Mouse (Mus musculus) heart, postnatal 0 days (tissue): ENCODE results near the gene Nlgn1. TPM values are rescaled to one million over a fixed set of nuclear protein-coding genes. Genes with fewer than 3 reads are reported as not detected.

Source experiments
- ATAC-seq: fragments of 200-750 bp; cut with Nextera tagmentation; 2 replicates; pipeline ENCODE4 v1.8.0; 2017; ENCODE audit warnings: low read depth, moderate number of reproducible peaks, moderate library complexity; ENCODE audit not compliant: insufficient read depth
- DNase-seq: peaks from one replicate; pipeline ENCODE4 v3.0.0-alpha.2; 2016; ENCODE audit warnings: low spot score
- H3K27ac ChIP-seq: fragments of 300-500 bp; sonication (generic); 2 replicates; pipeline ENCODE4 v1.5.1; 2014; ENCODE audit warnings: low read depth, mild to moderate bottlenecking
- H3K27me3 ChIP-seq: fragments of 300-500 bp; sonication (generic); 2 replicates; pipeline ENCODE4 v1.6.1; 2014; ENCODE audit warnings: low read length, mixed read lengths; ENCODE audit not compliant: control insufficient read depth, insufficient read depth
- H3K36me3 ChIP-seq: fragments of 300-500 bp; sonication (generic); replicated peaks from 2 replicates; pipeline ENCODE4 v1.6.1; 2014; ENCODE audit warnings: low read length, mixed read lengths; ENCODE audit not compliant: control insufficient read depth, insufficient read depth
- H3K4me1 ChIP-seq: fragments of 300-500 bp; sonication (generic); 2 replicates; pipeline ENCODE4 v1.6.1; 2014; ENCODE audit warnings: antibody characterized with exemption; ENCODE audit not compliant: control insufficient read depth, insufficient read depth
- H3K4me2 ChIP-seq: fragments of 300-500 bp; sonication (generic); 2 replicates; pipeline ENCODE4 v1.6.1; 2014; ENCODE audit warnings: low read depth, mild to moderate bottlenecking, low read length, moderate library complexity
- H3K4me3 ChIP-seq: fragments of 300-500 bp; sonication (generic); 2 replicates; pipeline ENCODE4 v1.5.1; 2014; ENCODE audit warnings: low read depth, low read length
- H3K9ac ChIP-seq: fragments of 300-500 bp; sonication (generic); replicated peaks from 2 replicates; pipeline ENCODE4 v1.6.1; 2014; ENCODE audit warnings: low read depth, low read length, mixed read lengths
- H3K9me3 ChIP-seq: fragments of 300-500 bp; sonication (generic); replicated peaks from 2 replicates; pipeline ENCODE4 v1.6.1; 2016; ENCODE audit warnings: low read length; ENCODE audit not compliant: control insufficient read depth
- CTCF ChIP-seq: IDR thresholded peaks from 2 replicates; pipeline ENCODE4 v1.5.1; 2016; ENCODE audit warnings: antibody characterized with exemption, control low read depth, low read depth
- EP300 ChIP-seq: IDR thresholded peaks from 2 replicates; pipeline ENCODE4 v1.6.1; 2016; ENCODE audit warnings: antibody characterized with exemption, low read depth
- WGBS: fragments of 180-500 bp; shearing (Covaris S2); extraction: QIAGEN DNeasy Blood & Tissue Kit; methylation state at CpG from one replicate; pipeline ENCODE4 v1.1.7; 2014; 5-methylcytosine and 5-hydroxymethylcytosine counted together
- polyA plus RNA-seq: library from polyadenylated mRNA; unstranded; fragments of >200 nt; fragmentation: Nextera tagmentation; extraction: Ambion mirVana; gene quantifications from 2 replicates; pipeline ENCODE4 v1.2.1, GENCODE M21; 2015
- total RNA-seq: library from RNA; depleted of rRNA; stranded (reverse); fragments of >200 nt; gene quantifications from 2 replicates; pipeline ENCODE4 v1.2.3, GENCODE M21; 2014; ENCODE audit warnings: low replicate concordance; rRNA removed

Gene Nlgn1
- 0.08 TPM in 1 of 2 replicates, not detected in the other for total RNA-seq
- 0.08 and 0.12 TPM in 2 replicates for polyA plus RNA-seq

DNA sequence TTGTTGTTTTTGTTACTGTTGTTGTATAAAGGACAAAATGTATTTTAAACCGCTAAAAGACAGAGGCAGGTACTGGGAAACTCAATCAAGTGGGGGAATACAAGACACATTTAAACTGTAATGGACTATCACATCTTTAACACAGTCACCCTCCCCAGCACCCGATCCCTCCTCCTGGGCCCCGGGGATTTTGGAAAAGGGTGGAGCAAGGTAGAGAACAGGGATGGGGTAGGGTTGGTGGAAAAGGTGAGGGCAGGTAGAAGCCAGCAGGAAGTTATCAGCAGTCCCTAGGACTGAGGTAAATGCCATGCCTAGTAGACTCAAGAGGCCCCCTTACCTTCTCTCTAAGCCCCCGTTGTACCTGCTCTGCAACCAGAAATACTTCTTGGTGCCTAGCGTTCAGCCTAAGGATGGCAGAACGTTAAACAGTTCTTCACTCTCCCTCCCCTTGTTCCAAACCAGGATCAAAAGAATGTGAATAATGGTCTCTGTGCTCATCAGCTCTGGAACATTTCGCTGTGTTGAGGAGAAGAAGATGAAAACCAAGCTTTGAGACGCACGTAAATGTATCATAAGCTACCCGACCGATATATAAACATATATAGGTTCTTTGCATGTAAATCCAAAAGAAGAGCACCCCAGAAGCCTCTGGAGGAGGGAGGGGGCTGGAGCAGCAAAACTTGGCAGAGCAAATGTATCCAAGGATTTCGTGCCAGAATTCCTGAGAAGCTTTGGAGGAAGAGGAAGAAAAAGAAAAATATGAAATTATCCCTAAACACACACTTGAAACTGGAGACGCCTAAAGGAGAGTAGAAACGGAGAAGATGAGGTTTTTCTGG is at the start of gene Nlgn1:
Gene Nlgn1 (minus strand): TSS at position 61 of the 839 bp plus-strand sequence.
- 3% methylated on average over 14 of the region's 14 CpGs for WGBS
- H3K9ac ChIP-seq: no peak within 1 kb of the TSS
- peak within 1 kb of the TSS; percentile 64 for H3K4me2 ChIP-seq
- no peaks in the 10 kb centered on the region for H3K36me3 ChIP-seq
- peaks cover 47% of the 10 kb centered on the region for H3K27me3 ChIP-seq
- 0 out of 2 replicates have a peak, but pooled peaks cover 8% of the 10 kb centered on the region for H3K4me1 ChIP-seq
- no peak within 1 kb of the TSS for H3K27ac ChIP-seq
- DNase-seq (no peak), ATAC-seq (no peak)
- peak within 1 kb of the TSS; percentile 41 for H3K4me3 ChIP-seq
- TF ChIP-seq CTCF (no peak), EP300 (no peak)
- H3K9me3 ChIP-seq: no peaks in the 10 kb centered on the region

DNA sequence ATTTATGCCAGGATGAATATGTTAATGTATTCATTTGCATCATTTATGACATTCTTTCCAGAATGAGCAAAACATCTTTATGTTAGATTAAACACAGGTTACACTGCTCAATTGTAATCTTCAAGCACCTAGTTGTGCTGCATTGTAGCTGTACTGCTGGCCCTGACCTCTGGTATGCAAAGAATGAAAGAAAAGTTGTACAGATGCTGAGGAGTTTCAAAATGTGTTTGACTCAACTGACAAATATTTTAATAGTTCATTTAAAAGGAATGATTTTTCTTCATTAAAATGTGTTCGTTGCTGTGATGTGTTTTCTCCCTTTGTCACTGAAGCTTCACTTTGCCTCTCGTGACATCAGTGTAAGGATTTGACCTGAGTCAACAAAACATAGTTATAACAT is 46.0 kb upstream of the Nlgn1 start:
- Histone ChIP-seq H3K4me3 (no peak overlapping the region), H3K9me3 (no peaks in the 10 kb centered on the region), H3K4me1 (no peaks in the 10 kb centered on the region), H3K27ac (no peak overlapping the region), H3K9ac (no peak overlapping the region), H3K27me3 (no peaks in the 10 kb centered on the region), H3K36me3 (no peaks in the 10 kb centered on the region), H3K4me2 (no peak overlapping the region)
- DNase-seq (no peak), ATAC-seq (no peak)
- WGBS: 45% methylated on average over 2 of the region's 2 CpGs
- TF ChIP-seq EP300 (no peak), CTCF (no peak)

DNA sequence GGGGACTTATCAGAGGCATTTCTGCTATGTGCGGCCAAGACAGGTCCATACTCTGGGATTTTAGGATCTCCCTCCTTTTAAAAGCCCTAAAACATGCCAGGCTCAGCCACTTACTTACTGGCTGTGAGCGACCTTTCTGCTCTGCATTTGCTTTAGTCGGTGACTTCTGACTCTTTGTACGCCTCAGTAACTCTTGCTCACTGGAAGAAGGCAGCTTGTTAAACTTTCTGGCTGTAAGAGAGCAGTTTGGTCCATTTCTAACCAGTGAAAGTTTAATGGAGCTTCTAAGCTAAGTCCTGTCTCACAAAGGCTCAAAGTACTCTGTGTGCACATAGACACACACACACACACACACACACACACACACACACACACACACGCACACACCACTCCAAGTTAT is 22.8 kb upstream of the Nlgn1 start:
- Histone ChIP-seq H3K4me2 (no peak overlapping the region), H3K4me1 (no peaks in the 10 kb centered on the region), H3K27me3 (no peaks in the 10 kb centered on the region), H3K4me3 (no peak overlapping the region), H3K9me3 (no peaks in the 10 kb centered on the region), H3K9ac (no peak overlapping the region), H3K27ac (no peak overlapping the region), H3K36me3 (no peaks in the 10 kb centered on the region)
- ATAC-seq: no peak
- TF ChIP-seq CTCF (no peak), EP300 (no peak)
- no peak for DNase-seq
- WGBS: 76% methylated on average over 5 of the region's 5 CpGs

DNA sequence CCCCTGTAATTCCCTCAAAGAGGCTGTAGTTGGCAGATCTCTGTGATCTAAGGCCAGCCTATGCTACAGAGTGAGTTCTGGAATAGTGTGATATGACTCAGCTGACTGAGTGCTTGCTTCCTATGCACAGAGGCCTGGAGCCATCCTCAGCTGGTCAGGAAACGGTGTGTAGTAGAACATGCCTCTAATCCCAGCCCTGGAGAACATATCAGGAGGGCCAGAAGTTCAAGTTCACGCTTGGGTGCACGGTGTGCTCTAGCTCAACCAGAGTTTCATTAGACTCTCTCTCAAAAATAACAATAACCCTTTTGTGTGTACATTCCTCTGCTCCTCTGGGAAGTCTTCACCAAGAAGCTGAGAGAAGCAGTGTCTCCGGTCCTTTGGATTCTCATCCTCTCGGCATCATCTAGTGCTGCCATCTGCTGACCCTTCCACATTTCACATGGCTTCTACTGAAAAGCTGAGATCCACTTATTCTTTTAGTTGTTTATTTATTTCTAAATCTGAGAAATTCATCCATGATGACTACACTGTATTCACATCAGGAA is 22.3 kb upstream of the Nlgn1 start:
- no peak for DNase-seq
- Histone ChIP-seq H3K27ac (no peak overlapping the region), H3K4me3 (no peak overlapping the region), H3K9me3 (no peaks in the 10 kb centered on the region), H3K9ac (no peak overlapping the region), H3K27me3 (no peaks in the 10 kb centered on the region), H3K4me1 (no peaks in the 10 kb centered on the region), H3K36me3 (no peaks in the 10 kb centered on the region), H3K4me2 (no peak overlapping the region)
- TF ChIP-seq EP300 (no peak), CTCF (no peak)
- no peak for ATAC-seq
- WGBS: 78% methylated on average over 5 of the region's 5 CpGs

DNA sequence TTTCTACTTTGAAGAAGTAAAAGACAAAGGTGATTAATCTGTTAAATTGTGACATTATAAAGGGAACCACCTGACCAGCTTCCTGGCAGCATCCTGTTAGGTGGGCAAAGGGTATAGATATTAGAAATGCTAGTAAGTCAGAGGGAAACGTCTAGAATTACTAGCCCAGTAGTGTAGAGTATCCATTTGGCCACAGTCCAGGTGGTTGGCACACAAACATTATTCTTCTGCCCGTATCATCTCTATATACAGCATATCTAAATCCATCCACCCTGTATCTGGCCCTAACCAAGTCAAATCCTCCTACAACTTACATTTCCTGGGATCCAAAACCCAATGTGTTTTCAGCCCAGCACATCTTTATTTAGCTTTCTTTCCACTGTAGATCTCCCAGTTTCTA is 5.2 kb upstream of the Nlgn1 start:
- WGBS: 48% methylated on average over 2 of the region's 2 CpGs
- Histone ChIP-seq H3K36me3 (no peaks in the 10 kb centered on the region), H3K27me3 (peaks cover 24% of the 10 kb centered on the region), H3K4me1 (0 out of 2 replicates have a peak, but pooled peaks cover 3% of the 10 kb centered on the region), H3K27ac (no peak overlapping the region), H3K4me3 (no peak overlapping the region), H3K4me2 (no peak overlapping the region), H3K9ac (no peak overlapping the region), H3K9me3 (no peaks in the 10 kb centered on the region)
- TF ChIP-seq CTCF (no peak), EP300 (no peak)
- ATAC-seq: no peak
- no peak for DNase-seq
